Mouse (Mus musculus) embryo, embryonic 11.5 days (tissue): ENCODE measurements around the gene Gorasp1.

Experiments used
- DNase-seq: peaks from one replicate; pipeline ENCODE4 v3.0.0-alpha.2; 2012; ENCODE audit warnings: low read depth, low spot score

The Gorasp1 gene

GRCm38 (mm10) chr9:119937005-119937773 lies at the start of gene Gorasp1, which contains the start of gene Ttc21a:
Gene Gorasp1 (minus strand): TSS chr9:119937565.
Gene Ttc21a (plus strand): TSS chr9:119937606.
- DNase-seq: peak; percentile 94

- DNase-seq: no peak
Measured at GRCm38 (mm10) chr9:119985881-119986574, 48.7 kb upstream of the Gorasp1 start.

DNA sequence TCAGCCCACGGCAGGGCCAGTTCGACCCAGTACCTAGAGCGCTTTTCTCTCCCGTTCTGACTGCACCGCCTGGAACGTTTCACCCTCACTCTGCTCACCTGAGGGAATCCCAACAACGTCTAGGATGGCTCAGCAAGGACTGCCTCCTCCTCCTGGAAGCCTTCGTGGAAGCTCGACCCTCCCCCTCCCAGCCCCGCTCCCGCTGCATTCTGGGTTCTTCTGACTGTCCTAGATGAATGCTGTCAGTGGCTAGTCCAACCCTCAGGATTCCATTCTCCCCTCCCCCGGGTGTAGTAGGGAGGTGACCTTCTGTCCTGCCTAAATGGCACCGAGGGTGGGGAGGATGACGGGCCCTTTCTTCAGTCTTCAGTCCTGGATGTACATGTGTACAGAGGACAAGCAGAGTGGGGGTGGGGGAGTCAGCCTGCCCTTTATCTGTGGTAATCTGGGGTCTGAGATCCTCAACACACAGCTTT lies 47.2 kb upstream of the Gorasp1 start, which contains the start of gene Csrnp1:
Gene Csrnp1, minus strand, starts transcription at position 123 of the 476 bp plus-strand sequence.
- DNase-seq: no peak

GRCm38 (mm10) chr9:119983585-119984535 lies 46.5 kb upstream of the Gorasp1 start:
- peak; percentile 63 for DNase-seq

- no peak for DNase-seq
Measured at GRCm38 (mm10) chr9:119982956-119983551, 45.7 kb upstream of the Gorasp1 start.

DNA sequence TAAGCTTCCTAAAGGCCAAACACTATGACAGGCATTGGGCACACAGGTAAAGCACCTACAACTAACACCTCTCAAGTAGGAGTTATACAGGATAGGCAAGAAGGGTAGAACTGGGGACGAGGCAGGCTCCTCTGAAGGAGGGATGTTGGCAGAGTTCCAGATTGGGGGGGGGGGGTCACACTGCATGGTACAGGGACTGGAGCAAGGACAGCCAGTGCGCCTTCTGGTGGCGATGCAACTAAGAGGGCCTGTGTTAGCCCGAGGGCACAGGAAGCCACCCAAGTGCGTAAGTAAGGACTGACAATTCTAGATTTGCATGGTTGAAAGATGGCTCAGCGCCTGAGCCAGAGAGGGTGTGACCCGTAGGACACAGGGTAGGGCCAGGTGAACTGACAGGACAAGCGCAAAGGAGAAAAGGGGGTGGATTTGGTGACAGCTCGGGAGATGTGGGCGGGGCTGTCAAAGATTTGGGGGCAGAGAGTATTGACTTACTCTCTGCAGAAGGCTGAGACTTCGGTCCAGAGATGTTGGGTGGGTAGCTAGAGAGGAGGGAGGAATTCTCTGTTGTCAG lies 45.0 kb upstream of the Gorasp1 start:
- DNase-seq: no peak

DNA sequence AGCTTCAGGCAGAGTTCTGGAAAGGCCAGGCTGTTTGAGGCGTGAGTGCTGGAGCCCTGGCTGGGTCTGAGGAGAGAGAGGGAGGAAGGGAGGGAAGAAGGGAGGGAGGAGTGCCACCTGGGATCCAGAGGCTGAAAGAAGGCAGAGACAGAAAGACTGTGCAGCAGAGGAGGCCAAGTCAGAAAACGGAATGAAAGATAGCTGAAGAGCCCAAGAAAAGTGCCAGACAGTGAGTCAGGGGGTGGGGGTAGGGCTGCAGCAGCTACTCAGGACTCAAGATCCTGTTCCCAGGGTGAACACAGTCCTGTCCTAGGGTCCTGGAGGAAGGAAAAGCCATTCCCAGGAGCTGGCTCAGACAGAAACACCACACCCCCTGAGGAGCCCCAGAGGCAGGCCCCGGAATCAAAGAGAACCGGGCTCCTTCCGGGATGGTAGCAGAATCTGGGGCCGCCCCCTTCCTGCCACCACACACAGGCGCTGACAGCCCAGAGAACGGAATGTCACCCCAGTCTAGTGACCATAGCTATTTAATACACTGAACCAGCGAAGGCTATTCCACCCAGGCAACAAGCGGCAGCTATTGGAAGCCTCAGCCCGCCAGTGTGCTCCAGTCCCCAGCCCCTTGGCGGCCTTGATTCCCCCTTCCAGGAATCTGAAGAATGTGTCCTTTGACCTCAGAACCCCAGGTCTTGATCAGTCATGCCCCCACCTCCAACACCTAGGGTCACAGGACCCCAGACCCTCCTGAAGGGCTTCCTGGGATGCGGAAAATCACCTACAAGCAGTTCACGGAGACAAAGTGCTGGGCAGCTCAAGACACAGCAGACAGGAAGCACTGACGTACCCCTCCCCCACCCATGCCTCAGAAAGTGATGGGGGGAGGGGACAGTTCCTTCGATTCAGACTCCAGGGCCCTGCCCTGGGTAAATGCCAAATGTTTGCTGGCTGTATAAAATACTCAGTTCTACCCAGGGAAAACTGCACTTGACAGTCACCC lies 44.1 kb upstream of the Gorasp1 start:
- peak; percentile 67 for DNase-seq

DNA sequence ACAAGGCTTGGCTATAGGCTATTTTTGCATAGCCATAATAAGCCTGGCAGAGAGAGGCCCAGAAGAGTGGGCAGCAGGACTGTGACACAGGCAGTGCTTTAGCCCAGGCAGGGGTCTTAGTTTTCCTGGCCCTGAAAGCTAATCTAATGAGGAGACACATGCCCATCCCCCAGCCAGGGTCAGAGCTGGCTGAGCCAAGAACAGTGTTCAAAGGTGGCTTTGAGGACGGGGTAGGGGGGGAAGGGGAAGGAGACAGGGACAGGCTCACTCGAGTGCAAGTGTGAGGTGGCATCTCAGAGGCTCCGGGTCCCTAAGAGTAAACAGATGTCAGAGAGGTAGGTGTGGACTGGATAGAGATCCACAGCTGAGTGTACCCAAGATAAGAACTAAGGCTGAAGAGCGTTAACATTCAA lies 43.4 kb upstream of the Gorasp1 start:
- no peak for DNase-seq

- no peak for DNase-seq
Measured at GRCm38 (mm10) chr9:119979749-119980148, 42.4 kb upstream of the Gorasp1 start.

- no peak for DNase-seq
Measured at GRCm38 (mm10) chr9:119978811-119979441, 41.6 kb upstream of the Gorasp1 start.

GRCm38 (mm10) chr9:119978151-119978810 lies 40.9 kb upstream of the Gorasp1 start:
- no peak for DNase-seq

- DNase-seq: no peak
Measured at GRCm38 (mm10) chr9:119977557-119978060, 40.2 kb upstream of the Gorasp1 start.

DNA sequence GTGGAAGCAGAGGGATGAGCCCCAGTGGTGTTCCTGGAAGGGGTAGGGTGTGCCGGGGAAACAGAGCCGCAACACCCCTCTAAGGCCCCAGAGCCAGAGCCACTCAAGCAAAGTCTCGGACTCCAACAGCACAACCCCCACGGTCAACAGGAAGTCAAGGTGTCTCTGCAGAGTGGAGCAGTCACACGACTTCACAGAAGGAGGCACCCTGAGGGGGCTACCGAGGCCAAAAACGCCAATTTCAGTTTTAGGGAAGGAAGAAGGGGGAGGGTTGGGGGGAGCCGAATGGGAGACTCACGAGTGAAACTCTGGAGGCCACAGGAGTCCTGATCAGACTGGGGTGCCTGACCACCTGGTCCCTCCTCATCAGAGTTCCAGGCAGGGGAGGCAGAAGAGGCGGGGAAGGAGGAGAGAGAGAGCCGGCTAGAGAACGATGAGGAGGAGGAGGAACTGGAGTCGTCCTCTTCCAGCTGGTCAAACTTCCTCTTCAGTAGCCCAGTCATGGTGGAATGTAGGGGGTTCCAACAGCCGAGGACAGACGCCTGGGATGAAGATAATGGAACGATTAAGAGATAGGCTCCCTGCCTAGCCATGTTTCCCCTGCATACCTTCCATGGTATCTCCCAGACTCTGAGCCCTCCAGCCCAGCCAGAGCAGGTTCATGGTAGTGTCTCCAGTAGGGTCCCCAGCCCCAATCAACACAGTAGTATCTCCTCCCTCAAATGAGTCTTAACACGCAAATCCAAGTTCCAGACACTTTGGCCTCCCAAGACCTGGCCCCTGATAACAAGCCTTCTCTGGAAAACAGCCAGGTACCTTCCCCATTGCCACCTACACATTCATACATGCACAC lies 39.6 kb upstream of the Gorasp1 start:
- no peak for DNase-seq

- no peak for DNase-seq
Measured at GRCm38 (mm10) chr9:119975286-119975685, 37.9 kb upstream of the Gorasp1 start.

DNA sequence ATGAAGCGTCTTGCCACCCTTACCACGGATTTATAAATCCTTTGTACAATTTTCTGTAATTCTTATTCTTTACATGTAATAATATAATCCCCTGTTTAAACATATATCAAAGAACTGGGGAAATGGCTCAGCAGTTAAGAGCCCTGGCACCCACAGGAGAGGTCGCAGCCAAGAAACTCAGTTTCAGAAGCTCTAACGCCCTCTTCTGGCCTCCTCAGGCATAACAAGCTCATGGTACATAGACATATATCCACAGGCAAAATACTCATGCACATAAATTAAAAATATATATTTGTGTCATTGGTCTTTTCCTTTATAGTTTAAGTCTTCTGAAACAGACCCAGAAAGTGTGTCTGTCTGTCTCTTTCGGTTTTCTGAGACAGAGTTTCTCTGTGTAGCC lies 37.2 kb upstream of the Gorasp1 start:
- DNase-seq: no peak

DNA sequence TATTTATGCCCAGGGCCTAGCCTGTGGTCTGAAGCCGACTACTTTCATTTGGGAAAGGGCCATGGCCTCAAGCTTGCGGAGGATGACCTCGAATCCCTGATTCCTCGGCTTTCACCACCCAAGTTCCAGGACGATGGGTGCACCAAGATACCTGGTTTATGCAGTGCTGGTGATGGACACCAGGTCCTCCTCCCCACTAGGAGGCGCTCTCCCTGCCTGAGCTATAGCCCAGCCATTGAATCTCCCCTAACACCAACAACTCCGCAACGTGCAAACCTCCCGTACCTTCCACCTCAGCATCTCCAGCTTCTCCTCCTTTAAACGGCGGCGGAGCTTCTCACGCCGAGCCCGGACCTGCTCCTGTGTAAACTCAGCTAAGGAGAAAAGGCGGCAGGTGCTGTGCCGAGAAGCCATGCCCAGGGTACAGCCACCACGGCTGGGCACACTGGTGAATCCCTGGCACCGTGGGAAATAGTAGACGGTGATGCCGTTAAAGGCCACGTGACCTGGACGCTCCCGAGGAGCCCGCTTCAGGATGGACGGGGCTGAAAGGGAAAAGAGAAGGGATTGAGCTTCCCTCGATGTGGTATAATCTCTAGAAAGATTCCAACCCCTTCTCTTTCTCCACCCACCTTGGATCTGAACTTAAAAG lies 36.6 kb upstream of the Gorasp1 start:
- DNase-seq: no peak

DNA sequence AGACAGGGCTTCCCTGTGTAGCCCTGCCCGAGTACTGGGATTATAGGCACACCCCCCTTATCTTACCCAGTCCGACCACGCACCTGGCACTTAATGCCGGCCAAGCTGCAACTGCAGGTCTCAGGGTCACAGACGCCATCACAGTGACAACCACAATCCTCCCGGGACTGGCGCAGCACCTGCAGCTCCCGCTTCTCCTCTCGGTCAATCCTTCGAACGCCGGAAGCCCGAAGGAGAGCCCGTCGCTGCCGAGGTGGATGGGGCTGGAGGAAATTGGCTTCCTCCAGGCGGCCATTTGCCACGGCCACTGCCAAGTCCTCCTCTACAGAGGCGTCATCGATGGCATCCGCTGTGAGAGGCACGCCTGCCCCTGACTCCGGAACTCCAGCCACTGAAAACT lies 35.9 kb upstream of the Gorasp1 start:
- no peak for DNase-seq
